Mouse (Mus musculus) T-helper 2 cell (primary cell): ENCODE data around the gene Bckdhb.
"Not testable (repeated sequence)": the region's sequence is repeated elsewhere in the genome, so short reads cannot be mapped to it uniquely, and the experiment has no call there.

Experiments
- in situ Hi-C: fragments of 300-600 bp; cut with MboI, MseI; formaldehyde crosslinking; loops from one replicate; pipeline ENCODE4 v1.15.1; 2025; ENCODE audit warnings: high pct_unique_total_duplicates

Bckdhb gene

GRCm38 (mm10) chr9:84041631-84042277, 116.8 kb downstream of the Bckdhb start:
- in situ Hi-C loops: no loop called here

- in situ Hi-C loops: no loop called here
Observed at GRCm38 (mm10) chr9:84042539-84042938, 117.6 kb downstream of the Bckdhb start.

- in situ Hi-C loops: no loop called here
Observed at GRCm38 (mm10) chr9:84044136-84044535, 119.2 kb downstream of the Bckdhb start.

GRCm38 (mm10) chr9:84045632-84046031, 120.7 kb downstream of the Bckdhb start:
- in situ Hi-C loops: no loop called here

GRCm38 (mm10) chr9:84046334-84046733, 121.4 kb downstream of the Bckdhb start:
- in situ Hi-C loops: no loop called here

GRCm38 (mm10) chr9:84046961-84047360, 122.0 kb downstream of the Bckdhb start:
- in situ Hi-C loops: no loop called here

- in situ Hi-C loops: no loop called here
Observed at GRCm38 (mm10) chr9:84047436-84047835, 122.5 kb downstream of the Bckdhb start.

- in situ Hi-C loops: no loop called here
Observed at GRCm38 (mm10) chr9:84049142-84049541, 124.2 kb downstream of the Bckdhb start.

GRCm38 (mm10) chr9:84050867-84051635, 126.1 kb downstream of the Bckdhb start:
- in situ Hi-C loops: no loop called here

- in situ Hi-C loops: no loop called here
Observed at GRCm38 (mm10) chr9:84055125-84055807, 130.3 kb downstream of the Bckdhb start.

GRCm38 (mm10) chr9:84060781-84061180, 135.8 kb downstream of the Bckdhb start:
- in situ Hi-C loops: not testable (repeated sequence)

- in situ Hi-C loops: no loop called here
Observed at GRCm38 (mm10) chr9:84063617-84064016, 138.7 kb downstream of the Bckdhb start.

- in situ Hi-C loops: no loop called here
Observed at GRCm38 (mm10) chr9:84064113-84064512, 139.2 kb downstream of the Bckdhb start.

GRCm38 (mm10) chr9:84070247-84070646, 145.3 kb downstream of the Bckdhb start:
- in situ Hi-C loops: no loop called here

GRCm38 (mm10) chr9:84070740-84071139, 145.8 kb downstream of the Bckdhb start:
- in situ Hi-C loops: no loop called here

GRCm38 (mm10) chr9:84072534-84072933, 147.6 kb downstream of the Bckdhb start:
- in situ Hi-C loops: no loop called here

GRCm38 (mm10) chr9:84073237-84073636, 148.3 kb downstream of the Bckdhb start:
- in situ Hi-C loops: no loop called here

GRCm38 (mm10) chr9:84083551-84083950, 158.6 kb downstream of the Bckdhb start:
- in situ Hi-C loops: no loop called here

GRCm38 (mm10) chr9:84084686-84085085, 159.7 kb downstream of the Bckdhb start:
- in situ Hi-C loops: no loop called here

- in situ Hi-C loops: no loop called here
Observed at GRCm38 (mm10) chr9:84090316-84091063, 165.5 kb downstream of the Bckdhb start.

- in situ Hi-C loops: no loop called here
Observed at GRCm38 (mm10) chr9:84092994-84093393, 168.0 kb downstream of the Bckdhb start.

- in situ Hi-C loops: no loop called here
Observed at GRCm38 (mm10) chr9:84094111-84094510, 169.2 kb downstream of the Bckdhb start.
